Mouse (Mus musculus) bone marrow macrophage, adult 2 months (primary cell): ENCODE measurements around the gene Abcc6.

Source experiments
- CTCF ChIP-seq: IDR thresholded peaks from 2 replicates; pipeline ENCODE4 v1.5.1; 2012; ENCODE audit warnings: low read depth, mild to moderate bottlenecking, low read length, moderate library complexity
- POLR2A ChIP-seq: IDR thresholded peaks from 2 replicates; pipeline ENCODE4 v1.6.1; 2012; ENCODE audit warnings: mild to moderate bottlenecking, low read depth, low read length, borderline replicate concordance

DNA sequence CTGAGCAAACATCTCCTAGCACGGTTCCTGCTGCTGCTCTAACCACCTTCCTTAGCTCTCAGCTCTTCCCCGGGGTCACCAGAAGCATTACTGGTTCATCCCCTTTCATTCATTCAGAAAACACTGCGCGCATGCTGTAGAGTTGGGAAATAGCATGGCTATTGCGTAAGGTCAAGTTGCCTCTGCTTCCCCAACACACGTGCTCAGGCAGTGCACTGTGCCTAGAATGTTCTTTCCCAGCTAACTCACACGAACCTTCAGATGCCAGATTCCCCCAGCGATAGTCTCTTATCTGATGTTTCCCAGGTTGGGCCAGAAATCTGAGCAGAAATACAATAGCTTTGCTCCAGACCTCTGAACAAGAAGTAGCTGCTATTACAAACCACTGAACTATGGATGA lies 37.6 kb downstream of the Abcc6 start:
- TF ChIP-seq CTCF = no peak
- no peak for TF ChIP-seq POLR2A
